Mouse (Mus musculus) heart, postnatal 0 days (tissue): ENCODE measurements at regions not wholly inside any gene's neighbourhood (a gene's known extent, or its start where the extent isn't known, plus 50 kb on each side); places are given as distances from the start of the nearest gene placed in this dataset.

ENCODE experiments used
- CTCF ChIP-seq: IDR thresholded peaks from 2 replicates; pipeline ENCODE4 v1.5.1; 2016; ENCODE audit warnings: antibody characterized with exemption, control low read depth, low read depth
- EP300 ChIP-seq: IDR thresholded peaks from 2 replicates; pipeline ENCODE4 v1.6.1; 2016; ENCODE audit warnings: antibody characterized with exemption, low read depth

DNA sequence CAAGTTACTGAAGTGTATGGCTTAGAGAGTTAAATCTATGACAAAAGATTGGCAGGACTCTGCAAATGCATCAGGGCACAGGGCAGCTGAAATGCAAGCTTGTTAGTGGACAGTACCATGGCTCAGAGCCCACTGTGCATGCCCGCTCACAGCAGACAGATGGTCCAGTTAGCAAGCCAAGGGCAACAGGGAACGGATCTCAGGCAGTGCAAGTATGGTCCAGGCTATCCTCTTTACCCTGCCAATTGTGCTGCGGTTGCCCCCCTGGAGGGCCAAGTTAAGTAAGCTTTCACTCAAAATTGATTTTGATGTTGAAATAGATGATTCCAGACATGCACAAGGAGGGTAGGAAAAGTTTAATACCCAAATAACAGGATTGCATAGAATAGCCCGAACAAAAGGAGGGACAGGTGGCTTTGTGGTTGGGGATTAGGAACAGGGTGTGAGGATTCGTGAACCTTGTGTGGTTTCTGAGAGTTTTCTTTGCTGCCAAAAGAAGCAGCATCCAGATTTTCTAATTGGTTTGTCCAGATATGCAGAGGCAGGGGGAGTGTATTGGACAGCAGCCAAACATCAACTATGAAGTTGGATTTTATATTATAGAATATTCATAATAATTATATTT, 1934.2 kb downstream of the 9330182O14Rik start:
- no peak for TF ChIP-seq CTCF
- TF ChIP-seq EP300 = no peak
